Mouse (Mus musculus): ENCODE results near the gene Mgst1.

Mgst1 gene

DNA sequence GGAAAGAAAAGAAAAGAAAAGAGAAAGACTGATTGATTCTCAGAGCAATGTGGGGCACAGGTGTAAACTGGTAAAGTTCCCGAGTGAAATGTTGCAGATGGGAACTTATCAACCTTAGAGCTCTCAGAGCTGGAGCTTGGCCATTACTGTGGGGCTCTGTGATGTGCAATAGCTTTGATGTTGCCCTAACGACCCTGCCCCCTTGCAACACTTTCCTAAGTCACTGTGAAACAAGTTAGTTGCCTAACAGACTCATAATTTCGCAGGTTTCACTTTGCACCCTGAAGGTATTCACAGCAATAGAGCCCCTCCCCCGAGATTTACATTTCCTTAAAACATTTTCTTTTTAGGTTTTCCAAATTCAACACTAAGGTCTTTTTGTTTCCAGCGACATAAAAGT lies at the start of gene Mgst1:
Gene Mgst1 (plus strand): TSS at position 387 of the 400 bp plus-strand sequence.
- ATAC-seq (ENCODE audit: low TSS enrichment) = no peak

DNA sequence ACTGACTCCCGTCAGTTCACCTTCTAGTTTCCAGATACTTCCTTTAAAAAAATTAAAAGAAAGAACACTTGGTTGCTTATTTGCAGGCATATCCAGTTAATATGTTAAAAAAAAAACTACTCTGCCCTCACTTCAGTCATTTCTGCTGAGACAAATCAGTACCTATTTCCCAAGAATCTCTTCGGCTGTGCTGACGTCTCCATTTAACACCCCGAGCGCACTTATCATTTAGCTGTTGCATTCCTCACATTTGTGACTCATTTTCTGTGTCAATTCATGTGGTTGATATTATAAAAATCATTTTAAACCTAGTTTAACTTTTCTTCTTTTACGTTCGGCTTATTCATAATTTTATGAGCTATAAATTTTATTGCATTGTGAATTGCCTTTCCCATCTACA lies 47.7 kb upstream of the Mgst1 start:
- ATAC-seq (ENCODE audit: low TSS enrichment) = no peak

DNA sequence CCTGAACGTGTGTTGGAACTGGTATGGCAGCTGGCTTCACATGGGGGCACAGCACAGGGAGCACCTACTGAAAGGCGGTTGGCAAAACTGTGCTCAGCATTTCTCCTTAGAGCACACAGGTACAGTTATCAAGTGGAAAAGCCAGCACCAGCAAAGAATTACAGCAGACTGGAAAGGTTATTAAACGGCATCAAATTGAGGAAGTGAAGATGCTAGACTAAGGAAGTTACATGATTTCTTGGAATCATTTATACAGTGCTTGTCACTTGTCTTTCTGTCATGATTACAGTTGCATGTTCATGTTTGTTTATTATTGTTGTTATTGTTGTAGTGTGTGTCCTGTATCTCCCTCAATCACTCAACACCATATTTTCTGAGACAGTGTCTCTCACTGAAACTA lies 45.1 kb upstream of the Mgst1 start:
- ATAC-seq (ENCODE audit: low TSS enrichment) = no peak

DNA sequence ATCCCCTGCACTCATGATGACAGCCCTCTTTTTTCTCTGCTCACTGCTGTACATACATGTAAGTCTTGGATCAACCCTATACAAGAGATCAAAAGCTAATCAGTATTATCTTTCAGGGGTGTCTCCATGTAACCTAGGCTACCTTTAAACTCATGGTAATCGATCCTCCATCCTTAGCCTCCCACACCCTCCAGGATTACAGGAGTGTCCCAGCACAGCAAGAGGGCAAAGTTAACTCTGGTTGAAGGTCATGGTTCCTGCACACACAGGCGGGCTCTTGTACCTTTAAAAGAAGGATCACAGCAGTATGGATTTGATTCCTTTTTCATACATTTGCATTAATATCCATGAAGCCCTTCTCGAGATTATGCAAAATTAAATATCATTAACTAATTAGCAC lies 40.5 kb upstream of the Mgst1 start:
- no peak for ATAC-seq (ENCODE audit: low TSS enrichment)

DNA sequence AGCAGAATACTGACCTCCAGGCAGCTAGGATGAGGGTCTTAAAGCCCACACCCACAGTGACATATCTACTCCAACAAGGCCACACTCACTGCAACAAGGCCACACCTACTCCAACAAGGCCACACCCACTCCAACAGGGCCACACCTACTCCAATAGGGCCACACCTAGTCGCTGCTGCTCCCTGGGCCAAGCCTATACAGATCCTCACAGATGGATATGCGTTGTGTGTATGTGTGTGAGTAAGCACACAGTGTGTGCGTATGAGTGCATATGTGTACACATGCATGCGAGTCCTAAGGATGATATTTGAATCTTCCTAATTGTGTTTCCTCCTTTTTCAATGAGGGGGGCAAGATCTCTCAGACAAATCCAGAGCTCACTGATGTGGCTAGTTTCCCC lies 38.3 kb upstream of the Mgst1 start:
- no peak for ATAC-seq (ENCODE audit: low TSS enrichment)

DNA sequence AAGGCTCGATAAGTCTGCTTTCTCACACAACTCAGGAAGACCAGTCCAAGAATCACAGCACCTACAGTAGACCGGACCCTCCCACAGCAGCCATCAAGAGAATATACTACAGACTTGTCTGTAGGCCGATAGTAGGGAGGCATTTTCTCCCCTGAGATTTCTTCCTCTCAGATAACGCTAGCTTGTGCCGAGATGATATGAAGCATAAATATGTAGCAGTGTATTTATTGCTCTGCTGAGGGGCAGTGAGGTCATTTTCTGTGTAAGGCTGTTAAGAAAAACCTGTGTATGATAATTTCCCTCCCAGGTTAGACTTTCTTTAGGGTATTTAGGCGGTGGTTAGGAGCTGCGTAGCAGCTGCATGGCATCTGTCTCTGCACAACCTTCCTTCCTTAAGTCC lies 37.2 kb upstream of the Mgst1 start:
- no peak for ATAC-seq (ENCODE audit: low TSS enrichment)

DNA sequence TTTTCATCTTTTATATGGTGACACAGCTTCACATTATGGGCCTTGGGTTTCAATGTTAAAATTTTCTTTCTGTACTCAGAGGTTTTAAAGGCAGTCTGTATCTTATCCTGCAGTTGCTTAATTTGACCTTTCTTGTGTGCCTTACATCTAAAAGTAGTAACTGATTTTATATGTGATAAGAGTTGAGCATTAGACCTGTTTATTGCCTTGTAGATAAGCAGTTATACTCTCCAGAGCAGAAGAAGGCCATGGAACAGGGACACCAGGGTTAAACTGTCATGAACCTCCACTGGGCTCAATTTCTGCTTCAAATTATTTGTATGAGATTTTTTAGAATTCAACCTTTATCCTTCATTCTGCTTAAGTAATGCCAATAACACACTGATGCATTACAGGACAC lies 35.6 kb upstream of the Mgst1 start:
- no peak for ATAC-seq (ENCODE audit: low TSS enrichment)

DNA sequence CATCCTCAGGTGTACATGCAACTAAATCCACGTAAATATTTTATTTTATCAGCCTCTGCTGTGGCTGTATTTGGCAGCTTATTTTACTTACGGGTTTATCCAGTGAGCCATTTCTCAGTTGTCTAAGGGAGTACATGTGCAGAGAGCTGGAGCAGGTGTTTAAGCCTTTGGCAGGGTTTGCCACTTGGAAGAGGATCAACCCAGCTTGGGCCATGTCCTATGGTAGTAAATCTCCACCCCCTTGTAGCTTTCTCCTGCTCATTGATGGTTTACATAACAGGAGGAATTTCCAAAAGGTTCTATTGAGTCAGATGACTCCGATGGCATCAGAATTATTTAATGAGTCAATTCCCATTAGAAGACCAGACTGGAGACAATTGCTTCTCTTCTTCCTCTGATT lies 22.6 kb upstream of the Mgst1 start:
- ATAC-seq (ENCODE audit: low TSS enrichment) = no peak

DNA sequence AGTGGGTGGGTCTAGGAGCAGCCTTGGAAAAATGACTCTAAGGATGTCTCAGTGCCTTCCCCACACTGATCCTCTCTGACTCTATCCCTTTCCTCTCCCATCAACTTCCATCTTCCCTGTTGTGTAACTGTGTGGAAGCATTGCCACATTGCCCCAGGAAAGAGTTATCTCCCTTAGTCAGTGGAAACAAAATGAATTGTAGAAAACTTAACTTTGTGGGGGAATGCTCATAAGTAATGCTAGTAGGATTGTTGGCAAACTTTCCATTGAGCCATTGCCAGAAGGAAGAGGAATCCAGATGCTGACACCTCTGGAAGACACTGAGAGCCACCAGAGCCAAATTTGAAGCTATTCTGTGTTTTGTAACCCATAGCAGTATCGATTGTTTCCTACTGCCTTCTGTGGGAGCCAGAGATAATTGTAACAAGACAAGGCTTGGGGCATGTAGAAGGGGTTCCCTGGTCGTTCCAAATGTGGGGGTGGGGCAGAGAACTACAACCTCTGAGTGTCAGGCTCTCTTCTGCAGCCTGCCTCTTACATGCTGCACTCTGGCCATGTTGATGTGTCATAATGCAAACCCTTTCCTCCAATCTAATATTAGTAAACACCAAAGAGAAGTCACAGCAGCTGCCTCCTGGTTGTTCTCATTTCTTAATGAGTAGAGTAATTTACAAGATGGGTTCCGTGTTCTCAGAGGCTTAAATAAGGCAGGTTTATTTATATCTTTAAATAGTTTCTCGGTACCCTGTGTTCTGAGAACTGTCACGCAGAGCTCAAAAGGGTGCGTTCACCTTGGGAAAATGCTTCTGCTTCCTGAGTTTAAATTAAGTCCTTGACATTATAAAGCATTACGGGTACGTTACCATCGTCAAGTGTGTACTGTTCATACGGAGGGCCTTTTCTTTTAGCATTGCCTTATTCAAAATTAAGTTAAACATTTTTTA lies 11.5 kb upstream of the Mgst1 start:
- ATAC-seq (ENCODE audit: low TSS enrichment) = peak; percentile 50

DNA sequence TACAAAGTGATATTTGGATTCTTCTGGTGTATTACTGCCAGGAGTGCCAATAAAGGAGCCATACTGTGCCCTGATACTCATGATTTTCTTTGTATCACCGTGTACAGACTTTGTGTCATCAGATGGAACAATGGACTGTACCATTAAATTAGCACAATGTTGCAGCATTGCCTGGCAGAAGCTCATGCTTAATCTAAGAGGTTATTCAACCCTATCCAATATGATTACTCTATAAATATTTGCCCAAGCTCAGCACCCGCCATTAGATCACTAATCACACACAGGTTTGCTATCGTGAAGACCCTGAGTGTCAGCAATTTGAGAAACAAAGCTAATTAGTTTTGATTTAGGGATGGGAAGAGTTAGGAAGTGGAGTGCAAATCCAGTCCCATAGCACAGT lies 9.6 kb upstream of the Mgst1 start:
- no peak for ATAC-seq (ENCODE audit: low TSS enrichment)

DNA sequence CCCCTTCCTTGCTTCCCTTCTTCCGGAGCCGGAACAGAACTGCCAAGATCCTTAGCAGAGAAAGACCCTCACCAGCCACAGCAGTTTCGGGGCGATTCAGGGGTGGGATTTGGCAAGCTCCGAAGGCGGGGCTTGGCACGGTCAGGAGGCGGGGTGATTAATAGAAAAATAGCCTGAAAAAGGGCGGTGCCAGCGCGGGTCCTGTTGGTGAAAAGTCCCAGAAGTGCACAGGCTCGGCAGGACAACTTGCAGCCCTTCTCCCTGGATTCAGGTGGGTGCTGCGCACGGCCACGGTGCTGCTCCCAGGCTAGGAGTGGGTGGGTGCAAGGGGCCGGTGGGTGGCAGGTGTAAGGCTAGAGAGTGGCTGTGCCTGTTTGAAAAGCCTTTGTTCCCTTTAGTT lies 220 bp downstream of the Mgst1 start:
- no peak for ATAC-seq (ENCODE audit: low TSS enrichment)

DNA sequence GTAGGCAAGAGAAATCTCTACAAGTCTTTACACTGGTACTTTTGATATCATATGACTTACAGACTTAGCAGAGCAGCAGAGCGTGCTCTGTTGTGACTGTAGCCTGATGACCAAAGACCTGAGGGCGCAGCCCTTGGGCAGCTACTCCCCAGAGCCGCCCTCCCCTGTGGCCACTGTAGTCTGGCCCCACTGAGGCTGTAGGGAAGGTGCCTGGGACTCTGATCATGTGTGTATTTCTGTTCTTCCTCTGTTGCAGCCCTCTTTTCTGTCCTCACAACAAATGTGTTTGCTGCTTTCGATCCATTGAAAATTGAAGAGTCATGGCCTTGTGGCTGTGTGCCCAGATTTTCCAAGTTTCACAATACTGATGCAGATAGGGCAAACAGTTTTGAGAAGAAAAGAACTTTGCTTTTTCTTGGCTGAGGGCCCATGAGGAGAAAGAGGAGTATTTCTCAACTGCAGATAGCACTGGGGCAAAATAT lies 1.0 kb downstream of the Mgst1 start:
- no peak for ATAC-seq (ENCODE audit: low TSS enrichment)

DNA sequence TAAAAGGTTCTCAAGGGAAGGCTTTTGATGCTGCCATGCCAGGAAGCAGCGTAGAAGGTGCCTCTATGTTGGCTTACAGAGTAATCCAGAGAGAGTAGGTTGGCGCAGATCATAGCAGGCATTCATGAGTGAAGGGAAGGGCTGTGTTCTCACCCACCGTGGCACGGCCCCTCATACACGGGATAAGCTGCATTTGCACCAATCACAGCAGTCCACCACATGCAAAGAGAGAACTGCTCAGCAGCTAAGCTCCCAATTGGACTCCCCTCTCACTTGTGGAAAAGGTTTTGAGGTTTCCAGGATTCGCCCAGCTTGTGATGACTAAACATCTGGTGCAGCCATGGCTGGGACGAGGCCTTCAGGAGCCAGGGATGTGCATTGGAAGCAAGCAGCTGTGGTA lies 2.5 kb downstream of the Mgst1 start:
- ATAC-seq (ENCODE audit: low TSS enrichment) = no peak

DNA sequence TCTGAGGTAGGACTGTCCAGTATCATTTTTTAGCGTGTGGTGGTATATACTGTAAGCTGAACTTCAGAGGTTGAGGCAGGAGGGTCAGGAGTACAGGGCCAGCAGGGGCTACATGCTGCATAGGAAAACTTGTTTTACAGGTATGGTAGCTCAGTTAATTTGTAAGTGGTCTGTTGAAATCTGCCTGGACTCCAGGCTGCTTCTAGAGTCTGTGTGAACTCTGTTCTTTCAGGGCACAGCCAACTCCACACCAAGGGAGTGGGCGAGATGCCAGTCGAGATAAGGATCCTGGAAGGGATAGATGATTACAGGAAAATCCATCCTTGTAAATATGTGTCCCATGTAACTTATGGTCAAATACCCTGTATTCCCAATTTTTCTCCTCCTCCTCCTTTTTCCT lies 3.3 kb downstream of the Mgst1 start:
- ATAC-seq (ENCODE audit: low TSS enrichment) = no peak

DNA sequence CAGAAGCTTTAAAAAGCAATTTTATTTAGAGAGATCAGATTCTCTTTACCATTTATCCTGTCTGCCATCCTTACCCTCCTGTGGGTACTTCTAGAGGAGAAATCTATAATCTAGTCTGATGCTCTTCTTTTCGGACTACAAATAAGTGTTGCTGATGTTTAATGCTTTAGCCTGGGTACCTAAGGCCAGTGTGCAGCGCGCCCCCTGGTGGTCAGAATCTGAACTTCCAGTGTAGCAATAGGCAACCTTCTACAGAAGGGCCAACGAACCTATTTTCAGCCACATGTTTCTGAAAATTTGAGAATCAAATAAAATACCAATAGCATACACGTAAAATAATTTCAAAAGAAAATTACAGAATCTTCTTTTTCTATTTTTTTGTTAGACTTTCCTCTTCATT lies 13.0 kb downstream of the Mgst1 start:
- peak; percentile 69 for ATAC-seq (ENCODE audit: low TSS enrichment)

DNA sequence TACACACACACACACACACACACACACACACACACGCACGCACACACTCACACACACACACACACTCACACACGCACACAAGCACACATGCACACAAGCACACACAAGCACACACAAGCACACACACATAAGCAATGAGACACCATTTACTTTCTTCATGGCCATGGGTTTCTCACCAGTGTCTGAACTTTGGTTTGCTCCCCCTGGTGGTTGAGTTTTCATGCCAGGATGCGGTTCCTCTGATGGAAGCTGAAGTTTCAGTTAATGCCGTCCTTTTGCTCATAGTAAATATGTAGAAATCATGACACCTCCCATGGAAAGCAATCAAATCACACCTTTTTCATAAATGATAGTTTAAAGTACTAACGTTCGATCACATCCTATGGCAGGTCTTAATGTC lies 23.8 kb downstream of the Mgst1 start:
- peak; percentile 77 for ATAC-seq (ENCODE audit: low TSS enrichment)

DNA sequence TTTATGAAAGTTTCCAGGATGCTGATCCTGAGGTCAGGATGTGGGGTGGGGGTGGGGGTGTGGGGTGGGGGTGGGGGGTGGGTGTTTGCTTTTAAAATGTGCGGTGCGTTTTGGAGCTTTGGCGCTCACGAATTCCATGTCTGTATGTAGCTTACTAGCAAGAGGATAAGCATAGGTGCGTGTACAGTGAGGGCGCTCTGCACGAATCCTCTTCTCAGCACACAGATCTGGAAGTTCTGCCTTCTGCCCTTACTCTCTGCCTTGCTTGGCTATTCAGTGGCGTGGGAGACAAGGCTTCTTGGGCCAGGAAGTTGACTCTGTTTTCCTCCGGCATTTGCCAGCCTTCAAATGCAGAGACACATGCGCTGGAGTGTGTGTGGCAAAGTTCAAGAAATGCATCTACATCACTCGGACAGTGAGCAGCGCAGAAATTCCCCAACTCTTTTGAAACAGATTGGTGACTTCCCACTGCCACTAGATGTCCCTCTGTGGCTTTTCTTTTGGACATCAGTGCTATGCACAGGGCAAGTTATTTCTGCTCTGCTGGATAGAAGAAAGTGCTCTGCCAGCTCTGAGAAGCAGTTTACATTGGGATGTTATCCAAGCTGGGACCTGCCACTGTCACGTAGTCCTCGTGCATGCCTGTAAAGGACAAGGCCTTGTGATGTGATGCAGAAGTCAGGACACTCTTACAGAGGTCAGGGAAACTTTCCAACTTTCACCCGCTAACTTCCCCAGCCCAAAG lies 31.5 kb downstream of the Mgst1 start:
- peak; percentile 99 for ATAC-seq (ENCODE audit: low TSS enrichment)

All from frontal cortex, adult (tissue).